Mouse (Mus musculus): ENCODE results near the gene Vps18. TPM values are rescaled to one million over a fixed set of nuclear protein-coding genes. Genes with fewer than 3 reads are reported as not detected.

Vps18 gene
- polyA plus RNA-seq (2017; shearing (Covaris generic)): 13.7 TPM

GRCm38 (mm10) chr2:119288270-119288882 lies at the start of gene Vps18:
Vps18 (plus strand) TSS chr2:119288740.

DNA sequence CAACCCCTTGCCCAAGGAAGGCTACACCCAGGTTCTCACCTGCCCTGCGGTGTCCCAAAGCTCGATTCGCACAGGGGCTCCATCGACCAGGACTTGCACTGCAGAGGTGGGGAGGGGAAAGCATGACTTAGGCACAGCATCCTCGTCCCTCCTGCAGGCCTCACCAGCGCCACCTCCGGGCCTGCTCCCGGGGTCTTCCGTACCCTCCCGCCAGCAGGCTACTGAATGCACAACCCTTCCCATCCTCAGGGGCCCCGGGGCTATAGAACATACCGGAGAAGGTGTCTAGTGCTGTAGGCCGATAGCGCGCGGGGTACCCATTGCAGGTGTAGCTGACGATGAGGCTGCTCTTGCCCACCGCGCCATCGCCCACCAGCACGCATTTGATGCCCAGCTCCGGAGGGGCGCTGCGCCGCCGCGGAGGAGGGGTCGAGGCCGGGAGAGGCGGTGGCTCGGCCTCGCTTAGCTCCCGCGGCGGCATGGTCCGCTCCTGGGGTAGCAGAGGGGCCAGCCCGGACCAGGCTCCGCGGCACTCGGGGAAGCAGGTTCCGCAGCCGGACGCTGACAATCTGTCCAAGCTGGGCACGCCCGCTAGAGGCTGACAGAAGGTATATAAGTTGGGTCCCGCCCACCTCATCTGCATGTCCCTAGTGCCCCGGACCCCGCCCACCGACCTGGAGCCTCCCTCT lies 17.8 kb upstream of the Vps18 start, which contains the start of gene Rhov:
Gene Rhov (minus strand): TSS at position 630 of the 689 bp plus-strand sequence.

GRCm38 (mm10) chr2:119325568-119326143 lies 37.1 kb downstream of the Vps18 start, which contains the start of gene Dll4:
Dll4 (plus strand) TSS chr2:119325784.

Other genes starting within 250 kb of the Vps18 start
- gene Knl1, start 241.6 kb upstream of the Vps18 start, polyA plus RNA-seq (2017; shearing (Covaris generic)): 2.5 TPM
- 4.6 TPM for gene Rad51, start 175.9 kb upstream of the Vps18 start, polyA plus RNA-seq (2017; shearing (Covaris generic))
- gene Rmdn3, start 131.7 kb upstream of the Vps18 start, polyA plus RNA-seq (2017; shearing (Covaris generic)): 28.5 TPM
- not detected for gene Gchfr, start 121.0 kb upstream of the Vps18 start, polyA plus RNA-seq (2017; shearing (Covaris generic))
- gene Gm14137, start 114.2 kb upstream of the Vps18 start, polyA plus RNA-seq (2017; shearing (Covaris generic)): 0.43 TPM
- 52.5 TPM for gene Zfyve19, start 80.1 kb upstream of the Vps18 start, polyA plus RNA-seq (2017; shearing (Covaris generic))
- 21.4 TPM for gene Dnajc17, start 79.9 kb upstream of the Vps18 start, polyA plus RNA-seq (2017; shearing (Covaris generic))
- gene Ppp1r14d, start 58.8 kb upstream of the Vps18 start, polyA plus RNA-seq (2017; shearing (Covaris generic)): not detected
- gene Spint1, start 51.4 kb upstream of the Vps18 start, polyA plus RNA-seq (2017; shearing (Covaris generic)): 0.29 TPM
- 0.20 TPM for gene Rhov, start 17.5 kb upstream of the Vps18 start, polyA plus RNA-seq (2017; shearing (Covaris generic))
- gene Dll4, start 37.0 kb downstream of the Vps18 start, polyA plus RNA-seq (2017; shearing (Covaris generic)): not detected
- gene Chac1, start 62.5 kb downstream of the Vps18 start, polyA plus RNA-seq (2017; shearing (Covaris generic)): not detected
- 5.5 TPM for gene Ino80, start 188.9 kb downstream of the Vps18 start, polyA plus RNA-seq (2017; shearing (Covaris generic))